Mouse (Mus musculus): ENCODE data around the gene Nck2. TPM values are rescaled to one million over a fixed set of nuclear protein-coding genes. Genes with fewer than 3 reads are reported as not detected.

Nck2 gene
- 19.9 to 46.8 TPM (median 23.3 TPM) in 3 replicates for total RNA-seq (2017)

DNA sequence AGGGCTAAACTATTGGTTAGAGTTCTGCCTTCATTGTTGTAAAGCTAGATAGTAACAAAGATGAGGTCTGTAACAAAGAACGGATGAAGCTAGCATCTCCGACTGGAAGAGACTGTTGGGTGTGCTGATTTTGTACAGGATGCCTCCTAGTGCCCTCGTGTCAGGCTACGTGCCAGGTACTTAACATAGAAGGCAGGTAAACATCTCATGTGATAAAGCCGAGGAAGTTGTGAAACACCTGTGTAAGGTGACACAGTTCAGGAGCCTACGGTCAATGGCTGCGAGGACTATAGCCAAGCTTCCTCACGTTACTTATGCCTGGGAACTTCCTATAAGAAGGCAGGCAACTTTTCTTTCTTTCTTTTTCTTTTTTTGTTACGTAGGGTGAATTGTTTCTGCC lies at the start of gene Nck2:
TSS of gene Nck2 (plus strand) at position 49 of the 400 bp plus-strand sequence.
- no peak for ATAC-seq (replicated peaks; ENCODE audit: insufficient number of reproducible peaks, low FRiP score, low TSS enrichment, poor library complexity, severe bottlenecking)

DNA sequence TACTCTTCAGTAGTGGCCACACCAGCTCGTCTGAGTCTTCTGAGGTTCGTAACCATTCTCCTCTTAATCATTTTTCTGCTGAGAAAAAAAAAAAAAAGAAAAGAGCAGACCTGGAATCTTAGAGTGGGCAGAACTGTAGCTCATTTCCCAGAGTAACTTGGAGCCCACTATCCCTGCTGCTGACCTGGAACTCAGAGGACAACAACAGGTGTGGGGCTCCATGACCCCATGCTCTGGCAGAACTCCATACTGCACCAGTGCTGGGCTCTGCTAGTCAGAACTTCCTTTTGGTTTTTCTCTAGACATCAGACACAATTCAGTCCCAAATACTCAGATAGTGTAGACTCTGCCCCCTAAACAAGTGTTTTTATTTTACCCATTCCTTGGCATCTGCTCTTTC lies 49.3 kb upstream of the Nck2 start:
- ATAC-seq (replicated peaks; ENCODE audit: insufficient number of reproducible peaks, low FRiP score, low TSS enrichment, poor library complexity, severe bottlenecking), result no peak

DNA sequence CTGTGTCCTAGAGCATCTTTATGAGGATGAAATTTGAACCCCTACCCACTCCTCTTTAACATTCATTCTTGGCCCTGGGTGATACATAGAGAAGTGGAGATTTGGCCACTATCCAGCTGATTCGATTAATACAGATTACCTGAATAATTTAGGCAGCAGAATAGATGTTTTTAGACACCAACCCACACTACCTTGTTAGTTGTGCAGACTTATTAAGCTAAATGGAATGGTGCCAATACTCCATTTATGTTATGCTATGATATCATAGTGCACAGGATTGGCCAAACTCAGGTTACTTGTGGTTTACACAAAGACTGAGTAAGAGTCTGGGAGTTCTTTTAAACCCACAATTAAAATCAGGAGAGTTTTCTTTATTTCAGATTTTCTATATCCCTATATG lies 48.6 kb upstream of the Nck2 start:
- ATAC-seq (replicated peaks; ENCODE audit: insufficient number of reproducible peaks, low FRiP score, low TSS enrichment, poor library complexity, severe bottlenecking), result no peak

DNA sequence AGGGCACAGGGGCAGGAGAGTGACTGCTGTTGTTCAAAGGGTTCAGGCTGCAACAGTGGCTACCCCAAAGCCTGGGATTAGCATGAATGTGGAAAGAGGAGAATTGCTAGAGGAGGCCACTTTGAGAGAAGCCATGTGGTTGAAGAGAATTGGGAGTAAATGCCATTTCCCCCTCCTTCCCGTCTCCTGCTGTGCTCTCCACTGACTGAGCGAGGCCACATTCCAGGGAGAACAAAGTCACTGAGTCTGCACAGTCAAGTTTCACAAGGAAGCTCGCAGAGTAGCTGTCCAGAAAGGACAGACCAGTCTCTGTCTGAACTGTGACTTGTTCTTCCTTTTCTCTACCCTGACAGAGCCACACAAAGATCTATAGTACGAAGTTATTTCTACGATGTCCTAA lies 47.9 kb upstream of the Nck2 start:
- ATAC-seq (replicated peaks; ENCODE audit: insufficient number of reproducible peaks, low FRiP score, low TSS enrichment, poor library complexity, severe bottlenecking), result no peak

DNA sequence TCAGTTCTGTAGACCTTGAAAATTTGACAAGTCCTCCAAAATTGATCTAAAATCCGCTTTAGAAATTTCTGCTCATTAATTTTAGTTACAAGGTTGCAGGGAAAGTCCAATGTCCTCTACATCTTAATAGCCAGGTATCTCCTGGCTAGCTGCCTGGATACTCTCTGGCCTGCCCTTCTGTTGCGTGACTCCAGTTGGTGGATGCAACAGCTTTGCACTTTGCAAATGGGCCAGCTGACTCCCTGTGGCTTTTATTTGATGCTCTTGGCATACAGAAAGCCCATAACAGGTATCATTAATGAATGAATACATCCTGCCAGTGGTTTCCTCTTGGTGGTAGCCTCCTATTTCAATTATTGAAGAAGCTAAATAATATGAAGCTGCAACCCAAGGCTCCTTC lies 47.3 kb upstream of the Nck2 start:
- ATAC-seq (replicated peaks; ENCODE audit: insufficient number of reproducible peaks, low FRiP score, low TSS enrichment, poor library complexity, severe bottlenecking), result no peak

DNA sequence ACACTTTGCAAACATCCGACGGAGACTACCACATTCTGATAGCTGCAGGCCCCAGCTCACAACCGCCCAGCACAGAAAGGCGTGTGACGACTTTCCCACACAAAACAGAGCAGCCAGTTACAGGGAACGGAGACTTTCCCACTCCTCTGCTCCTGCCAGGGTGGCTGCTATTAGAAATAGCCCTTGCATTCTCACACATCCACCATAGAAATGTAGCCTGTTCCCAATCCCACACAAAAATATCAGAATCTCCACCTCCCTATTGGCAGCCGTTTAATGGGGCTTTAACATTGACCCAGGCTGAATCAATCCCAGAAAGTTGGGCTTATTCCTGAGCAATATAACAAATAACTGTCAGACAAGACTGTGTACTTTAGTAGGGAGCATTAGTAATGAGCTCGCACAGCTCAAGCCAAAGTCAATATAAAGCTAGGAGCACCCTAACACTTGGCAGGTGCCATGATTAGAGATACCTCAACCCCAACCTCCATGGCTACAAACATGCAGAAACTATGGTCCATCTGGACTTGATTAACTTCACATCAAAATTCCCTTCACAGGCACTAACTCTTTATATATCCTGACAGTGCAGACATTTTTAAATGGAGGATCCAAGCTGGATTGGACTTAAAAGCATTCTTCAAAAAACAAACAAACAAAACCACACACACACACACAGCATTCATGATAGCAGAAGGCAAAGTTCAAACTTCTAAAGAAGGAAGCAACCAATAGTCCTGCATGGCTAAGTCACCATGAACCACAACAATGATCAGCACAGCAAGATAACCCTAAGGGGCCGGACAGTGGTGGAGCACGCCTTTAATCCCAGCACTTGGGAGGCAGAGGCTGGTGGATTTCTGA lies 45.4 kb upstream of the Nck2 start:
- ATAC-seq (replicated peaks; ENCODE audit: insufficient number of reproducible peaks, low FRiP score, low TSS enrichment, poor library complexity, severe bottlenecking), result no peak

DNA sequence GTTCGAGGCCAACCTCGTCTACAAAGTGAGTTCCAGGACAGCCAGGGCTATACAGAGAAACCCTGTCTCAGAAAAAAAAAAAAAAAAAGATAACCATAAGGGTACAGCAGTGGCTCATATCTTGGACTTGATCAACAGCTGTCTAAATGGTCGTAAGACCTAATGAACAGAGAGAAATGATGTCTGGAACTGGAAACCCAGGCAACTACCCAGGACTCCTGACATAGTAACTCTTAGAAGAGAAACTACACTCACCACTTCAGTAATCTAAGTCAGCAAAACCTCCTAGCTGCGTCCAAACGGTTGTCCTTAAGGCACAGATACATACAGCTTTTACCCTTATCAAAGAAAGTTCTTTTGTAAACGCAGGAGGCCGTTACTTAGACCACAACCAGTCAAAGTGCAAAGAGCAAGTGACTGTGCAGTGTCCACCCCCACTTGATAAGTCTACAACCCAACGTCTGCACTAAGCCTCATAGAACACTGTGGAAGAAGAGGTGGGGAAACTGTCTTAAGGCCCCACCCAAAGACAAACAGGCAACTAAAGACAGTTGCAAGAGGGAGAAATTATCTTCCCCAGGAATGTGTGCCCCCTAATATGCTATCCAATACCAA lies 44.7 kb upstream of the Nck2 start:
- ATAC-seq (replicated peaks; ENCODE audit: insufficient number of reproducible peaks, low FRiP score, low TSS enrichment, poor library complexity, severe bottlenecking), result no peak

DNA sequence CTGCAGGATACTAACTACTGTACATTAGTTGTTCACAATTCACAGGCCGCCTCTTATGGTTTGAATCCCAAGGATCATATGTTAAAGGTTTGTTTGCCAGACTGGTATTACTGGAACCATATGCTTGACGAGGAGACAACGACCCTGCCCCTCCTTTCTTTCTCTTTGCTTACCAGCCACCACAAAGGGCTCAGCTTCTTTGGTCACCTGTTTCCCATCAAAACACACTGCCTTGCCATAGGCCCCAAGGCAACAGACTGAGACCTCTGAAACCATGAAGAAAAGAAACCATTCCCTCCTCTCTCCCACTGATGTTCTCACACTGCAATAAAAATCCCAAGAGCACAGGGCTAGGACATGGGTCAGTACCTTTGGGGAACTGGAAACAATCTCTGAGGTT lies 43.7 kb upstream of the Nck2 start:
- ATAC-seq (replicated peaks; ENCODE audit: insufficient number of reproducible peaks, low FRiP score, low TSS enrichment, poor library complexity, severe bottlenecking), result no peak

DNA sequence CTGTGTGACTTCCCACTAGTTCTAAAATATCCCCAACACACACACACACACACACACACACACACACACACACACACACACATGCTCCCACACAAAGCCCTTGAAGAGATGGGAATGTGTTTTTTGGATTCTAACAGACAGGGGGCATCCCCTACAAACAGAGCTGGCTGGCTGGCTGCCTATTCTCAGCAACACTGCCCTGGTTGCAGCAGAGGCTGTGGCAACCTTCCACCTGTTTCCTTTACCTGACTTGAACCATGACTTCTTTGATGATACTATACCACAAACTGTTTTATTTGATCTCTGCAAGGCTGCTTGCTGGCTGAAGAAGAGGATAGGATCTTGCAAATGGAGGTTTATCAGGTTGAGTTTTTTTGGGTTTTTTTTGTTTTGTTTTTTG lies 41.0 kb upstream of the Nck2 start:
- ATAC-seq (replicated peaks; ENCODE audit: insufficient number of reproducible peaks, low FRiP score, low TSS enrichment, poor library complexity, severe bottlenecking), result no peak

DNA sequence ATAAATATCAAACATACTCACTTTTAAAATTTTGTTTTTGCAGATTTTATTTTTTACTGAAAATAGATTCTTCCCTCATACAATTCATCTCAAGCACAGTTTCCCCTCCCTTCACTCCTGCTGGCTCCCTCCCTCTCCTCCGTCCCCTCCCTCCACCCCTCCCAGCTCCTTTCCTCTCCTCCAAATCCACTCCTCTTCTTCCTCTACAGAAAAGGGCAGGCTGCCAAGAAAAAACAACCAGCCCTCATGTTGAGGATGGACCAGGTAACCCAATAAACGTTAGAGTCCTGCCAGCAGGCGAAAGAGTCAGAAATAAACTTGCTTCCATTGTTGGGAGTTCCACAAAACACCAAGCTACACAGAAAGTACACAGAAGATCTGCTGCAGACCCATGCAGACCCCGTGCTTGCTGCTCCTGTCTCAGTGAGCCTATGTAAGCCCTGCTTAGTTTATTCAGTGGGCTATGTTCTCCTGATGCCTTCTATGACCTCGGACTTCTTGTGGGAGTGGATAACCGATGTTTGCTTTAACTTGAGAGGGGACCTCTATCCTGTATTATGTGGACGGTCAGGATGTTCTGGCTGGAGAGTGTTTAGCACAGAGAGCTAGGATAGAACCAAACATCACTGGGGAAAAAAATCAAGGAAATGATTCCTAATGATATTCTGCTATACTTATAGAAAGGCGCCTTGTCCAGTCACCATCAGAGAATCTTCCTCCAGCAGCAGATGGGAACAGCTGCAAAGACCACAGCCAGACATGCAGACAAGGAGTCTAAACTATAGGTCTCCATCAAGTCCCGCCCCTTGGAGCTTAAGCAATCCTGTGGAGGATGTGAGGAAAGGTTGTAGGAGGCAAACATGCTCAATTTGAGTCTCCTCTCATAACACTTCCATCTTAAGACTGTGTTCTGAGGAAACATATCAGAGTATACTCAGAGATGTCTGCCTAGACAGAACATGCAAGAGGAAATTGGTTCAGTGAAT lies 39.4 kb upstream of the Nck2 start:
- no peak for ATAC-seq (replicated peaks; ENCODE audit: insufficient number of reproducible peaks, low FRiP score, low TSS enrichment, poor library complexity, severe bottlenecking)

DNA sequence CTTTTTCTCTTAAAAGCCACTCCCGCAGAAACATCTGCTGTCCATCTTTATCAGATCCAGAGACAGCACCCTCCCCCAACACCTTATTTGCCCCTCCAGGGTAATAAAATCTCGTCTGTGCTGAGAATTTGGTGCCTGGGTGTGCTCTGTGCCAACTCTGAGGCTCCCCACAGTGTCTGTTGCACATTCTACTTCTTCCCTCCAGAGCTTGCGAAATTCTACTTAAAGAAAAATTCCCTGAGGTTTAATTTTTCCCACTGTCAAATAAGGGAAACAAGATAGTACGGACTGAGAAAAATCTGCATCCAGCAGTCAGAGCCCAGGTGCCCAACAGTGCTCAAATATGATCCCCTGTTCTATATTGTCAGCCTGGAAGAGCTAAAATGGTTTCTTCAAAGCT lies 35.4 kb upstream of the Nck2 start:
- no peak for ATAC-seq (replicated peaks; ENCODE audit: insufficient number of reproducible peaks, low FRiP score, low TSS enrichment, poor library complexity, severe bottlenecking)

DNA sequence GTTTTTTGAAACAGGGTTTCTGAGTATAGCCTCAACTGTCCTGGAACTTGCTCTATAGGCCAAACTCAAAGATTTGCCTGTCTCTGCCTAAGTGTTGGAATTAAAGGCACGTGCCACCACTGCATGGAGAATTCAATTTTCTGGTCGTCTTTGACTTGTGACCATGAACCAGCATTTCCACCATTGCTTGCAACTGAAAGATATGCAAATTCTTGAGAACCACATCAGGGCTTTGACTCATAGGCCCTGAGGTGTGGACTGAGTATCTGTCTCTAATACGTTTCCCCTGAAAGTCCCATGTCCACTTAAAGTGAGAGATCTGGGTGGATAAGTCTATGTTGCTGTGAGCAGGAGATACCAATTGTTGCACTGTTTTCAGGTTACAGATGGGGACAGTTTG lies 31.6 kb upstream of the Nck2 start:
- no peak for ATAC-seq (replicated peaks; ENCODE audit: insufficient number of reproducible peaks, low FRiP score, low TSS enrichment, poor library complexity, severe bottlenecking)

DNA sequence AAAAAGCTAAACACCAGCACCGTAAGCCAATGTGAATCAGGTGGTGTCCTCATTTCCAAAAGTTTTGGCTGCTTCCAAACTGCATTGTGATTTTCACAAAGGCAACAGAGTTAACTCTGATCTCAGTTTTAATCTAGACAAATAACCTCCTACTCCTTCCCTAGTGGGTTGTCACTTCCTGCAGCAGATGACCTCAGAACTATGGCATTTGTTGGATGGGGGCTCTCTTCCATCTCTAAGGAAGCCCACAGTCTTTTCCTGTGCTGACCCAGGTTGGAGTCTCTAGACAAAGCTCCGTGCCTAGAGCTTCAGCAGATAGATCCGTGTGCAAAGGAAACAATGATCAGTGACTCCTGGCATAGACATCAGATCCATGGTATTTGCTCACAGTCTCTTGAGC lies 31.1 kb upstream of the Nck2 start:
- no peak for ATAC-seq (replicated peaks; ENCODE audit: insufficient number of reproducible peaks, low FRiP score, low TSS enrichment, poor library complexity, severe bottlenecking)

DNA sequence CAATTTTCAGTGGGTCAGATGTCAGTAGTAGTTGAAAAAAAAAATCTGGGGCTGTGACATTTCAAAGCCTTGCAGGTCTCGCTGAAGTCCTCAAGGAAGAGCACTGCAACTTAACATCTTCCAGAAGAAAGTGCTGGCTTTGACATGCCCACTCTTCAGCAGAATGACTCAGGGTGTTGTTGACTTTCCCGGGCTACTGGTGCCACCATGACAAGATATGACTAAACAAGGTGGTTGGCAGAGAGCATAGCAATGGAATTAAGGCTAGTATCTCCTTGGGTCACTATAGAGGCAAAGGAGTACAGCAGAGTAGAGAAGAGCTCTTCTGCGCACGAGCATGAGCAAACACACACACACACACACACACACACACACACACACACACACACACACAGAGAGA lies 30.6 kb upstream of the Nck2 start:
- ATAC-seq (replicated peaks; ENCODE audit: insufficient number of reproducible peaks, low FRiP score, low TSS enrichment, poor library complexity, severe bottlenecking), result no peak

DNA sequence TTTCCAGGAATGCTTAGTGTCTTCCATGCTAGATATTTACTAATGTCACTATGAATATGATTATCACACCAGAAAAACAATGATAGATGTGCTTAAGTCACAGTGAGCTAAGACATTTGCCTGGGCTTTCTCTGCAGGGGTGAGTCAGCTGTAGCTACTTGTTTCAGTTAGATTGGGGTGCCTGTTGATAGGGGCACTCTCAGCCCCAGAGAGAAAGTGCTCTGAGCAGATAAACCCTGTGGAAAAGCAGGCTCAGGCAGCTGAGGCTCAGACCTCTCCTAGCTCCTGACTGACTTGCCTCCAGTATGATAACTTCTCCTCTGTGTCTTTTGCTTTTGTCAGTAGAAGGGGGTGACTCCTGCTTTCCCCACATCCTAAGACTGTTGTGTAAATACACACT lies 30.2 kb upstream of the Nck2 start:
- ATAC-seq (replicated peaks; ENCODE audit: insufficient number of reproducible peaks, low FRiP score, low TSS enrichment, poor library complexity, severe bottlenecking), result no peak

DNA sequence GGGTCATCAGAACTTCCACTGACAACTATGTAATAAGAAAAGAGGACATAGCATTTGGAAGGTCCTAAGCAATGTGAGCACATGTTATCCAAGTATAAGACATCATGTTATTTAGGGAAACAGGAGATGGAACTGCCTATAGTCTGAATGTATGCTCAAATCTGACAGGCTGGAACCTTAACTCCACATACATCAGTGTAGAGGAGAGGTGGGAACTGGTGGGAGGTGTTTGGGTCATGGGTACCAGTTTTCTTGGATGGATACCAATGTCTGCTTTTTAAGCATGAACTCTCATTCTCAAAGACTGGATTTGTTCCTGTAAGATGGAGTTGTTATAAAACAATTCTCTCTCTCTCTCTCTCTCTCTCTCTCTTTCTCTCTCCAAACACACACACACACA lies 29.4 kb upstream of the Nck2 start:
- ATAC-seq (replicated peaks; ENCODE audit: insufficient number of reproducible peaks, low FRiP score, low TSS enrichment, poor library complexity, severe bottlenecking), result no peak

DNA sequence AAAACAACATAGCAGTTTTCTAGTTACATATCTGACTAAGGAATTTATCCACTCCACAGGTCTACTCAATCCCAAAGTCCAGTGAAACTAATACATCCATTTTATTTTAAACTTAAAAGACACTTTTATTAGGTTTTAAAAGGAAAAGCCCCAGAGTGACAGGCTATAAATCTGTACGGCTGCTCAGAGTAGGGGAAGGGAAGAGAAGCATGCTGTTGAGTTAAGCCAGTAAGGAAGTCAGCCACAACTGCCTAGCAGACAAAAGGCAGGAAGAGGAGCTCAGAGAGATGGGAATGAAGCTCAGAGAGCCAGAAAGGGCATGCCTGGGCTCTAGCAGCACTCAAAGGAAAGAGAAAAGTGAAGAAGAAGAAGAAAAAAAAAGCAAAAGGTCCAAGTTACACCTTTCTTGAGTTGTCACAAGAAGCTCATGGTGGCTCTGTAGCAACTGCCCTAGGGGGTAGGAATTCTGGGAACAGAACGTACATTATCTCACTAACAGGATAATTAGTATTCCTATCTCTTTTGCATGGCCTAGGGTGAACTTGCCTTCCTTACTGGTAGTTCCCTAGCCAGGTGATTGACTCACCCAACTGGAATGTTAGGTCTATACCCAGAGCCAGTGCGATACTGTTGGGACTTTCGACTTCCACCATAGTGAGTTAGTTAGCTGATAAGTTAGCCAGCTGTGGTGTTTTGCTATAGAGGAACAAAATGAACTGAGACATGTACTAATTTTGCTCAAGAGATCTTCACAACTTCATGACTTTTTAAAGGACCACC lies 21.2 kb upstream of the Nck2 start:
- no peak for ATAC-seq (replicated peaks; ENCODE audit: insufficient number of reproducible peaks, low FRiP score, low TSS enrichment, poor library complexity, severe bottlenecking)

DNA sequence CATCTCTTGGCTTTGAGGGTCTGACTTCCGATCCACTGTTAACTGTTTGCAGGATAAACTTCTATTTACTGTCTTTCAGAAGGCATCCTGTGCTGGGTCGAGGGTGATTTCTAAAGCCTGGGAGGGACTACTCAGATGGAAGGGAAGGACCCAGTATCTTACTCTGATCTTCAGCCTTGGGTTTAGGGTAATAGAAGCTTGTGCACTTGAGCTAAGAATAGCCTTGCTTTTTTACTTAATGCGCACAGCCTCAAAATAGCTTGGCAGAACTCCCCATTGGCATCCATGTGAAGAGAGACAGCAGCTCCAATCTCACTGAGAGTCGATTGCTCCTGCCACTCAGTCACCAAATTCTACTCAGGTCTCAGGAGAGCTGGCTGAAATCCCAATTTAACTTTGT lies 17.9 kb upstream of the Nck2 start:
- no peak for ATAC-seq (replicated peaks; ENCODE audit: insufficient number of reproducible peaks, low FRiP score, low TSS enrichment, poor library complexity, severe bottlenecking)

Data from monocyte, adult 5-6 weeks (primary cell).